Mouse (Mus musculus): Measurements from ENCODE around the gene 8030411F24Rik.
"Not testable (repeated sequence)": the region's sequence is repeated elsewhere in the genome, so short reads cannot be mapped to it uniquely, and the experiment has no call there.

Gene 8030411F24Rik

DNA sequence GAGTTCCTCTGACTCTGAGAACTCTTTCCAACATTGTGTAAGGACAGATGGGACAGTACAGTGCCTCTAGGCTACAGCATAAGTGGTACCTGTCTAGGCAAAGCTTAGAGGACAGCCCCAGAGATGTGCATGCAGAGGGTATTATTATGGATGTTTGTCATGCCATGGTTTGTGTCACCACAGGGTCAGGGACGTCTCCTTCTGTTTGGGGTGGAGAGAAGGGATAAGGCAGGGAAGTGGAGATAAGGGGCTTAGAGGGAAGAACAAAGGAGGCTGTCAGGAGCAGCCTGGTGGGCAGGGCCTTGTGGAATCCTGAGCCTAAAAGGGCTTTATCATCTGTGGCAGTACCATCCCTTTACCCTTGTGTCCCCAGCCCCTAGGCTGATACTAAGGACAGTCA, at the start of gene 8030411F24Rik:
Gene 8030411F24Rik, plus strand, starts transcription at position 301 of the 400 bp plus-strand sequence.
- no peak for DNase-seq

DNA sequence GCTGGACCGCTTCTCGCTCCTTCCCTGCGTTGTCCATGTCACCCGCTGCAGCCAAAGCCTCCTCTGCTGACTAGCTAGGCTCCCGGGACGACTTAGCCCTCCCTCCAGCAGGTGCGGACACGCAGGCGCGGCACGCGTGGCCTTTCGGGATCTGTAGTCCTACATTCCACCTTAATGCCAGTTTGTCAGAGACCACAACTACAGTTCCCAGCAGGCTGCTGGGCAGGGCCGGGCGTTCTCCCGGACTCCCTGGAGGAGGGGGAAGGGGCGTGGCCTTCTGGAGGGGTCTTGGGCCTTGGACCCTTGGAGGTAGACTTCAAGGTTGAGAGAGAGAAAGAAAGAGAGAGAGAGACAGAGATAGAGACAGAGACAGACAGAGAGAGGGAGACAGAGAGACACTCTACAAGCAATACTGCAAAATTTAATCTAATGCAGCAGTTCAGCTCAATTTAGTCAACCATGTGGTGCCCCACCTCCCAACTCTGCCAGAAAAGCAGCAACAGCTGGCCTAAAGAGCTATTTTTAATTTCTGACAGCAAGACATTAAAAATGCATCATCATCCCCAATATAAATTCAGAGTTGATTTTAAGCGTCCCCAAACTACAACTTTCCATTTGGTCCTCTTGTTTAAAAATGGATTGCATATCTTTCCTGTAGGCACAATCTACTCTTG, 49.3 kb upstream of the 8030411F24Rik start, which contains the start of gene Napb:
Gene Napb, minus strand, starts transcription at position 141 of the 674 bp plus-strand sequence.
- DNase-seq: peak; percentile 95 to 96

DNA sequence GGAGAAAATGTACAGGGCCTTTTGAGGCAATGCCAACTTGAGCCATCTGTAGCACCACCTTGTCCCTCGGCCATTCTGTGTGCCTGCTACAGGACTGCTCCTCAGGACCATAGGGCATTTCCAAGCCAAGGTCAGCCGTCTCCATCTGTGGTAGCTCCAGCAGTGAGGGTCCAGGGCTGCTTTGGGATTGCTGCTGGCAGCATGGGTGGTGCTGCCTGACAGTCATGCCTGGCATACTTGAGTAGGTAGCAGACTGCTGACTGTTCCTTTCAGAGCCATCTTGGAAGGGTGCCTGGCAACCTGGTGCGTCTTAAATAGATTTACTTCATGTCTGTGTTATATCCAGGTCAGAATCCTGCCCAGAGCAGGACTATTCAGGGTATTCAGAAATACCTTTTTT, 38.8 kb upstream of the 8030411F24Rik start:
- DNase-seq: no peak

DNA sequence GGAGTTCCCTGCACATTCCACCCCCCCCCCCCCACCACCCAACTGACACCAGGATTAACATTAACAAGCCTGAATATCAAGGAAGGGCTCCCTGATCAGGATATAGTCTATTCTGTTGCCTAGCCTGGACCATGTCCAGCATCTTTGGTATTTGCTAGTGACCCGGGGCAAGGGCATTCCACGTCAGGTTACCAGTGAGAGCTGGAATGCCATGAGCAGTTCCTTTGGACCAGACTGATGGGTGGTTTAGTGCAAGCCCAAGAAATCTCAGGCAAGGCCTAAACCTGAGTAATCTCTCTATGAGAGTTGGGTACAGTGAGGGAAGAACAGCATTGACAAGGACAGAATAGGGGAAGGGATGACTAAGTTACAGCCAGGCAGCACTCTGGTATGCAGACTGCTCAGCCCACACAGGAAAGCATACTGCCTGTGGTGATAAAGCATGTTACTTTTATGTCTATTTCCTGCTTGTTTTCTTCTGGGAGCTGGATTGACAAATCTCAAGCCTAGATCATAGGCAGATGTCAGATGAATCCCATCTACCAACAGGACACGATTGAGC, 37.9 kb upstream of the 8030411F24Rik start:
- no peak for DNase-seq

DNA sequence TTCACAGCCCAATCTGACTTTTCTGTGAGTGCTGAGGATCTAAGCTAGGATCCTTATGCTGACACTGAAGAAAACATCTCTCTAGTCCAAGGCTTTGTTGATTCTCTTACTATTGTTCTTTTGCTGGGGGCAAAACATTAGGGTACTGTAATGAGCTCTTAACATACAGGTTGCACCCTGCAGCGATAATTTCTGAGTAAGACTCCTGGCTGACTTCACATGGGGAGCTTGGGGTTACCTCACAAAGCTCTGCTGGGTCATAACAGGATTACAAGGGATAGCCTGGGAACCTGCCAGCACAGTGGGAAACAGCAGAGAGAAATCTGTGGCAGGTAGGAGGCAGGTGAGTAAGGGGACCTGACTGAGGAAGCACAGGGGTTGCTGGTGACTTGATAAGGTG, 31.8 kb upstream of the 8030411F24Rik start, which contains the start of gene Cstl1:
Gene Cstl1, plus strand, starts transcription at position 301 of the 400 bp plus-strand sequence.
- no peak for DNase-seq

DNA sequence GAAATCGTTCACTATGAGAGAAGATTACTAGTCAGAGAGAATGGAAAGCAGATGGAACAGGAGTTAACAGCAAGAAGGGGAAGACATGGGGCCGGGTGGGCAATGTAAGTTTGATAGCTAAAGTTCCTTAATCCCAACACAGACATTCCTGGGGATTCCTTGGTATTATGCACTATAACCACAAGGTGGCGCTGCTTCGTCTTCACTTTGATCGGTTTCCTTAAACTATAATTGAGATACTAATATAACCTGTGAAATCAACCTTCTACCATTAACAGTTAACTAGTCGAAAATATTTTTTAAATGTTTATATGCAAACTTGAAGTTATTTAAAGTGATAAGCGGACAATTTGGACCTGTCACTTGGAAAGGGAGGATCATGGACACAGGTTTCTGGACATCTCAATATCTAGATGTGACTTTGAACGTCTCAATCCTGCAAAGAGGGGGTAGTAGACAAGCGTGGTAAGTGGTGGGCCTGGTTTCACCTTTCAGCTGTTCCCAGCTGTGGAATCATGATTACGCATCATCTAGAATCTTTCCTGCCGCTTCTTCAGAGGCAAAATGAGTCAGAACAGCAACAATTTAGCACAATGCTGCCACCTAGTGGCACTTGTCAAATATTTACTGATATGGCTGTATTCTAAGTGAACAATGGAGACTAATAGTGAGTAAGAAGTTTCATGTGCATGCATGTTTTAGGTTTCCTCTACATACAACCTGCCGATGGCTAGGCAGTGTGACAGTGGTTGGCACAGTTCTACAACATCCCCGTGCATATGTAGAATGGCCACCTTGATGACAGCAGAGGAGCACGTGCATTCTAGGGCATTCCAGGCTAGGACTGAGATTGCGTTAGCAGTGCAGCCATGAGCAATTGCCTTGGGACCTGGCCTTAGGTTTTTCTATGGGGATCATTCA, 29.7 kb upstream of the 8030411F24Rik start:
- peak; percentile 53 to 75 for DNase-seq

DNA sequence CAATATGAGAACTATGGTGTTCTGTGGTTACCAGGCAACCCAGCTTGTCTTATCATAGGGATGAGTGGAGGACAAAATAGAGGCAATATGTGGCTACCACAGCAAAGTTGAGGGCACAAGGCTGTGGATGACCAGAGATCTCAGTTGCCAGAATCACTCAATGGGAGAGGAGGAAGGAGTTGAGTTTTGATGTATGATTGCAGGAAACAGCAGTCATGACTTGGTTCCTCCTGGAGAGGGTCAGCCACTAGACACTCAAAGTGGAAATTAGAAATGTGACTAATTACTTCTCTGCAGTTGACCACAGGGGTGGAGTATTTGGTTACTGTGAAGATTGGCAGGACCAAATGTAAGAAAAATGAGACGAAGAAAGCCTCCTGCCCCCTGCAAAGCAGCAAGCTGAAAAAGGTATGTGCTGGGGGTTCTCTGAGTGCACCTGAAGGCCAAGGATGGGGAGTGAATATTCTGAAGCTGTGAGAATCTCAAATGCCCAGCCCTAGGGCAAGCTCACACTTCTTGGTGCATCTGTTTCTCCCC, 27.4 kb upstream of the 8030411F24Rik start:
- no peak for DNase-seq

DNA sequence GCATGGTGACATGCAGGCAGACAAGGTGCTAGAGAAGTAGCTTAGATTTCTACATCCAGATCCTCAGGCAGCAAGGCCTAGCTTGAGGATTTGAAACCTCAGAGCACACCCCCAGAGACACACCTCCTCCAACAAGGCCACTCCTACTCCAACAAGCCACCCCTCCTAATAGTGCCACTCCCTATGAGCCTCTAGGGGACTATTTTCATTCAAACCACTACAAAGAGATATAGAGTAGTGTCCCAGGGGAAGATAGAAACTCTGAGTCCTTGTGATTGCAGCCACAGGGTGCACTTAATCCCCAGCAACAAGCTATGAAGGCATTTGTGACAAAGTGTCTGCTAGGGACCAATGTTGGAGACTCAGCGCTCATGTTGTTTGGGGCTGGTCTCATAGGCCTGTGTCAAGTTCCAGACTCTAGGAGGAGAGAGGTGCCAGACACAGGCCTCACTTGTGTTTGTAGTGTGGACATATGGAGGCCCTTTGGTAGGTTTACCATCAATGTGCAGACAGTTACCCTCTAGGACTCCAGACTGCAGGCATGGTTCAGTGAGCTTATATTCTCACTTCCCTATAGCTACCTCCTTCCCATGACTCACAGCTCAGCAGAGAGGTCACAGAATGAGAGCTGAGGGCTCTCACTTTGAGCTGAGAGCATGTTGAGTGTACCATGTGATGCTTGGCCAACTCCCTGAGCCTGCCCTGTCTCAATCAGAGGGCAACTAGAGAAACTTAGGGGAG, 18.0 kb upstream of the 8030411F24Rik start:
- peak; percentile 65 to 68 for DNase-seq

DNA sequence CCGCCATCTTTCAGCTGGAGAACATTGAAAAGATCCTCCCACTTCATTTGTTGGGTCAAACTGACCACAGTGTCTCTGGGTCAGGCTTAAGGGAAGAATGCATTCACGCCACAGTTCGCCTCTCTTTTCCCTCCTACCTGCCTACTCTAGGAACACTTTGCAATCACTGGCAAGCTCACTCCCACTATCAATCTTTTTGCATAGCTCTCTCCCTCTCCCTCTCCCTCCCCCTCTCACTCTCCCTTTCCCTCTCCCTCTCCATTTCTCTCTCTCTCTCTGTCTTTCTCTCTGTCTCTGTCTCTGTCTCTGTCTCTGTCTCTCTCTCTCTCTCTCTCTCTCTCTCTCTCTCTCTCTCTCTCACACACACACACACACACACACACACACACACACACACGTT, 10.4 kb upstream of the 8030411F24Rik start, which contains the start of gene Cst11:
Gene Cst11, minus strand, starts transcription at position 101 of the 400 bp plus-strand sequence.
- DNase-seq: not testable (repeated sequence)

DNA sequence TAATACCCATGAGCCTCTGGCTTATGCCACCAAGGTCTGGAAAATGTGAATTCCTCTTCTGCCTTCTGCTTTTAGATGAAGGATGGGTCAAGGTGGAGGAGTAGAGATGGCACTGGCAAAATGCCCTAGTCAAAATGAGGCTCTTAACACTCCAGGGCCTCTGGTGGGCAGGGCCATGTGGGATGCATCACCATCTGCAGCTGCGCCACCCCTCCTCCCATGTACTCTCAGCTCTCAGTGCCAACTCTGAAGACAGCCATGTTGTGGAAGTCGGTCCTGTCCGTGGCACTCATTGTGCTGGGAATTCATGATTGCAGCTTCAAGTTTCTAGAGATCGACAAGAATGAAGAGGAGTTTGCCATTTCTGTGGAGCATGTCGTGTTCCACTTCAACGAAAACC, 7.3 kb downstream of the 8030411F24Rik start, which contains the start of gene Cst12:
Gene Cst12, plus strand, starts transcription at position 220 of the 400 bp plus-strand sequence.
- no peak for DNase-seq

DNA sequence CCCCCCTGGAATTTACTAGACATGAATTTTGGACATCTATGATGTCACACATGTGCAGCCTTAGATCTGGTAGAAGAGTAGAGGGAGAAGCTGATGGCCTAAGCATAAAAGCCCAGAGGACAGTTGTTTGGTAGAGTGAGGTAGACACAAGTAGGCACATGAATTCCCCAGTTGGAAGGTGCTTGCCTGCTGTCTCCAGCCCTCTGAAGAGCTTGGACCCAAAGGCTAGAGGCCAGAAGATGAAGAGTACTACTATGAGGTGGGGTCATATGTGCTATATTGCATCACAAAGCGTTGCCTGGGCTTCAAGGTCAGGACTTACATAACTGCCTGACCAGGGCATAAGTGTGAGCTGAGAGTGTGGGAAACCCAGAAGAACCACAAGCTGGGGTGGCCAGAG, 16.7 kb downstream of the 8030411F24Rik start, which contains the start of gene Cst8:
Gene Cst8, plus strand, starts transcription at position 301 of the 400 bp plus-strand sequence.
- peak; percentile 19 to 32 for DNase-seq

DNA sequence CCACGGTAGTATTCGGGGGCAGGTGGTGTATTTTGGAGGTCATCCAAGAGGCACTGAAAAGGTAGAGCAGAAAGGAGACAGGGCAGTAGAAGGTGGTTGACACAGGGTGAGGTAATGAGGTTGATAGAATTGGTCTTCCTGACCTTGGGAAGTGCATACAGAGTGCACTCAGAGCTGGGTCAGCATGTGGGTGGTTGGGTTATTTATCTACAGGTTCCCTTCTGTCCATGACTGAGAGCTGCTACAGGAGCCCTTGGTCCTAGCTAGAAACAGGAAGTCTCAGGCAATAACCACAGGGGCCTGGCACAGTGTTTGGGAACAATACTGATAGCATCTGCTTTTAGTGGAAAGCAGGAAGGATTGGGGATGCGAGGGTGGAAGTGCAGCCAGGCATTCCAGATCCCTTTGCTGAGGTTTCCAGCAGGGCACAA, 19.7 kb downstream of the 8030411F24Rik start:
- DNase-seq: peak; percentile 6 to 33

DNA sequence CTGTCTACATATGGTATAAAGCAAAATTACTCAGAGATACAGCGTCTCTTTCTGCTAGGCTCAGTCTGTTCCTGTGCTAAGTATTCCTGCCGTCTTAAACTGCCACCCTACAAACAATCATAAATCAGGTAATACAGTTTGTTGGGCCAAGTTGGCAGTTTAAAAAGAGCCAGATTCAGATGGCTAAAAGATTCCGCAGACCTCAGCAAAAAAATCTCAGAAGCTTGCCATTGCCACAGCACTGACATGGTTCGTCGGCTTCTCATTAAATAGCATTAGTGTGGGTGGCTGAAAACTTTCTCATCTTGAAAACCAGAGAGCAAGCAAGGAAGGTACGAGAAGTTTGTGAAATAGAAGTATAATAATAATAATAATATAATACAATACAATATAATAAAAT, 24.9 kb downstream of the 8030411F24Rik start:
- no peak for DNase-seq

DNA sequence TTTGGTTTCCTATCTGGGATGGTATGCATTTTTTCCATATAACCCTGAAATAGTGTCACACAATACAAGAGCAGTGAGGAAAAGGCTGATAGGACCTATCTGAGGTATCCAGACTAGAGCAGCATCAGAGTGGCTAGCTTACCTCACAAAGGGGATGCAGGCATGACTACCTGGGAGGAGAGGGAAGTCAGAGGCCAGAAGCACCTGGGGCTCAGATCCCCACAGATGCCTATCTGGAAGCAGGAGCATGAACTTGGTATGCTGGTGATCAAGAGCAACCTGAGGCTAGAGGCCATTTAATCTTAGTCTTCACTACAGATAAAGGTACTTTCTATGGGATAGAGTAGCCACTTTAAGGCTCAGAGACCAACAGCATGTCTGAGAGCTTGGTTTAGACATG, 38.1 kb downstream of the 8030411F24Rik start, which contains the start of gene Cst13:
Gene Cst13, plus strand, starts transcription at position 173 of the 400 bp plus-strand sequence.
- DNase-seq: no peak

DNA sequence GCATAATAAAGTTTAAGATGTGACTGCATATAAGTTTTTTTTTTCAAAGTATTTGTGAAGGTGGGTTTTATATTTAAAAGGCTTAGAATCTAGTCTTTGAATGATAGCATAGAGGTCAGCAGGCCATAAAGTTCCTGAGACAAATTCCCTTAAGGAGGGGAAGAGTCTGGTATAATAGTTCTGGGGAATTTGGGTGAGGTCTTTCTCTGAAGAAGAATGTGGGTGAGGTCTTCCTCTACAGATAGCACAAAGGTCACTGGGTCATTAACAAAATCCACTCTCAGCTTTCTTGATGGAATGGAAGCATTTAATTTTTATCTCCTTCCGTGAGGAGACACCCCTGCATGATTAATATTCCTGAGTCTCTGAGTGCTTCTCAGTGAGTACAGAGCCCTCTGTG, 44.2 kb downstream of the 8030411F24Rik start:
- no peak for DNase-seq

DNA sequence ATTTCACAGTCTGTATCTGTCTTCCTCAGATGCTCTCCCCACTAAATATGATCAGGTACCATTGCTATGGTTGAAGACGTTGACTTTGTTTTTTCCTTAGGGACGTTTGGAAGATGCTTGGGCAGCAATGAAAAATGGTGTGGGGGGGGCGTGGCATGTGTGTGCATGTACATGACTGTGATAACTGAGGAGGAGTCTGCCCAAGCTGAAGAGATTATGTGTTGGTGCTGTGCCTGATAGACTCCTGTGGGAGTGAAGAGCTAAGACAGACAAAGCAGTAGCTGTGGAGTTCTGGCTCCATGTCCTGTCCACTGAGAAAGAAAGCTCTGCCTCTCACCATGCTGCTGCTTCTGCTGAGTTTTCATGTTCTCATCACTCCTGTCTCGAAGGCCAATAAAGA, 53.1 kb downstream of the 8030411F24Rik start, which contains the start of gene Cst9:
Gene Cst9, plus strand, starts transcription at position 236 of the 400 bp plus-strand sequence.
- no peak for DNase-seq
